Mouse (Mus musculus) hindbrain, embryonic 10.5 days (tissue): Measurements from ENCODE around the gene Ablim1. TPM values are rescaled to one million over a fixed set of nuclear protein-coding genes. Genes with fewer than 3 reads are reported as not detected.

Experiments used
- DNase-seq: peaks from one replicate; pipeline ENCODE4 v3.0.0-alpha.2; 2017; ENCODE audit warnings: low spot score
- H3K27ac ChIP-seq: fragments of 300-500 bp; sonication (generic); 2 replicates; pipeline ENCODE4 v1.5.1; 2016; ENCODE audit warnings: mild to moderate bottlenecking, moderate library complexity
- H3K27me3 ChIP-seq: fragments of 300-500 bp; sonication (generic); 2 replicates; pipeline ENCODE4 v1.6.1; 2016; ENCODE audit warnings: mild to moderate bottlenecking; ENCODE audit not compliant: poor library complexity, insufficient read depth, severe bottlenecking
- H3K36me3 ChIP-seq: fragments of 300-500 bp; sonication (generic); 2 replicates; pipeline ENCODE4 v1.6.1; 2016; ENCODE audit warnings: mild to moderate bottlenecking, moderate library complexity
- H3K4me1 ChIP-seq: fragments of 300-500 bp; sonication (generic); replicated peaks from 2 replicates; pipeline ENCODE4 v1.6.1; 2016; ENCODE audit warnings: mild to moderate bottlenecking
- H3K4me3 ChIP-seq: fragments of 300-500 bp; sonication (generic); 2 replicates; pipeline ENCODE4 v1.5.1; 2016; ENCODE audit warnings: mild to moderate bottlenecking, moderate library complexity
- H3K9me3 ChIP-seq: fragments of 300-500 bp; sonication (generic); 2 replicates; pipeline ENCODE4 v1.6.1; 2016; ENCODE audit warnings: mild to moderate bottlenecking, moderate library complexity
- WGBS: fragments of 180-500 bp; shearing (Covaris S2); methylation state at CpG from one replicate; pipeline ENCODE4 v1.1.7; 2016; 5-methylcytosine and 5-hydroxymethylcytosine counted together
- polyA plus RNA-seq: library from polyadenylated mRNA; unstranded; fragments of >200 nt; fragmentation: Nextera tagmentation; extraction: Ambion mirVana; gene quantifications from 2 replicates; pipeline ENCODE4 v1.2.1, GENCODE M21; 2016

Gene Ablim1
- polyA plus RNA-seq, 1 experiment from 2014 or later: 17.7 TPM

GRCm38 (mm10) chr19:57099094-57099357 lies 215.7 kb downstream of the Ablim1 start:
- 80% methylated on average over 4 of the region's 4 CpGs for WGBS
- Histone ChIP-seq H3K9me3 (no peaks in the 10 kb centered on the region), H3K27me3 (no peaks in the 10 kb centered on the region), H3K36me3 (no peaks in the 10 kb centered on the region), H3K27ac (peak overlapping the region; percentile 19; the same call in 1 of the 2 replicates), H3K4me3 (no peak overlapping the region), H3K4me1 (peaks cover 14% of the 10 kb centered on the region)
- DNase-seq: no peak

GRCm38 (mm10) chr19:57098241-57099093 lies 216.3 kb downstream of the Ablim1 start:
- Histone ChIP-seq H3K9me3 (no peaks in the 10 kb centered on the region), H3K4me1 (peaks cover 14% of the 10 kb centered on the region; the same call in 1 of the 2 replicates), H3K27ac (peak overlapping the region; percentile 19; the same call in 1 of the 2 replicates), H3K36me3 (no peaks in the 10 kb centered on the region), H3K27me3 (no peaks in the 10 kb centered on the region), H3K4me3 (no peak overlapping the region)
- WGBS: 70% methylated on average over 14 of the region's 14 CpGs
- no peak for DNase-seq

- Histone ChIP-seq H3K27me3 (no peaks in the 10 kb centered on the region), H3K4me1 (peaks cover 21% of the 10 kb centered on the region), H3K4me3 (no peak overlapping the region), H3K36me3 (no peaks in the 10 kb centered on the region), H3K9me3 (no peaks in the 10 kb centered on the region), H3K27ac (no peak overlapping the region)
- 88% methylated on average over 7 of the region's 7 CpGs for WGBS
- no peak for DNase-seq
Observed at GRCm38 (mm10) chr19:57095340-57095739, 219.4 kb downstream of the Ablim1 start.

- Histone ChIP-seq H3K9me3 (no peaks in the 10 kb centered on the region), H3K27ac (no peak overlapping the region), H3K27me3 (no peaks in the 10 kb centered on the region), H3K4me3 (no peak overlapping the region), H3K4me1 (peaks cover 24% of the 10 kb centered on the region), H3K36me3 (no peaks in the 10 kb centered on the region)
- no peak for DNase-seq
- WGBS: 81% methylated on average over 3 of the region's 3 CpGs
Observed at GRCm38 (mm10) chr19:57093698-57094004, 221.1 kb downstream of the Ablim1 start.

GRCm38 (mm10) chr19:57092958-57093697 lies 221.6 kb downstream of the Ablim1 start:
- Histone ChIP-seq H3K36me3 (no peaks in the 10 kb centered on the region), H3K9me3 (no peaks in the 10 kb centered on the region), H3K27ac (no peak overlapping the region), H3K4me3 (no peak overlapping the region), H3K4me1 (peaks cover 23% of the 10 kb centered on the region), H3K27me3 (no peaks in the 10 kb centered on the region)
- WGBS: 83% methylated on average over 5 of the region's 5 CpGs
- no peak for DNase-seq

- Histone ChIP-seq H3K9me3 (peaks cover 1% of the 10 kb centered on the region; the same call in 1 of the 2 replicates), H3K4me3 (no peak overlapping the region), H3K27ac (peak overlapping the region; percentile 59), H3K4me1 (peaks cover 23% of the 10 kb centered on the region), H3K36me3 (no peaks in the 10 kb centered on the region), H3K27me3 (no peaks in the 10 kb centered on the region)
- WGBS: 68% methylated on average over 7 of the region's 7 CpGs
- no peak for DNase-seq
Observed at GRCm38 (mm10) chr19:57091278-57091677, 223.4 kb downstream of the Ablim1 start.

GRCm38 (mm10) chr19:57088804-57089369 lies 225.8 kb downstream of the Ablim1 start:
- Histone ChIP-seq H3K4me1 (peaks cover 20% of the 10 kb centered on the region), H3K27me3 (no peaks in the 10 kb centered on the region), H3K27ac (no peak overlapping the region), H3K4me3 (no peak overlapping the region), H3K9me3 (peaks cover 5% of the 10 kb centered on the region; the same call in 1 of the 2 replicates), H3K36me3 (no peaks in the 10 kb centered on the region)
- DNase-seq: no peak
- WGBS: 85% methylated on average over 2 of the region's 2 CpGs

- Histone ChIP-seq H3K27ac (no peak overlapping the region), H3K9me3 (peaks cover 5% of the 10 kb centered on the region; the same call in 1 of the 2 replicates), H3K4me1 (peaks cover 16% of the 10 kb centered on the region), H3K36me3 (no peaks in the 10 kb centered on the region), H3K4me3 (no peak overlapping the region), H3K27me3 (no peaks in the 10 kb centered on the region)
- 88% methylated on average over 5 of the region's 5 CpGs for WGBS
- DNase-seq: no peak
Observed at GRCm38 (mm10) chr19:57084520-57085166, 230.1 kb downstream of the Ablim1 start.

GRCm38 (mm10) chr19:57083887-57084286 lies 230.8 kb downstream of the Ablim1 start:
- Histone ChIP-seq H3K27me3 (no peaks in the 10 kb centered on the region), H3K27ac (no peak overlapping the region), H3K4me3 (no peak overlapping the region), H3K9me3 (peaks cover 5% of the 10 kb centered on the region; the same call in 1 of the 2 replicates), H3K36me3 (no peaks in the 10 kb centered on the region), H3K4me1 (peaks cover 21% of the 10 kb centered on the region)
- DNase-seq: no peak
- WGBS: 87% methylated on average over 2 of the region's 2 CpGs

- Histone ChIP-seq H3K9me3 (peaks cover 5% of the 10 kb centered on the region; the same call in 1 of the 2 replicates), H3K36me3 (no peaks in the 10 kb centered on the region), H3K4me1 (peaks cover 26% of the 10 kb centered on the region), H3K4me3 (no peak overlapping the region), H3K27ac (no peak overlapping the region), H3K27me3 (no peaks in the 10 kb centered on the region)
- peak; percentile 30 for DNase-seq
- WGBS: 74% methylated on average over 10 of the region's 10 CpGs
Observed at GRCm38 (mm10) chr19:57083183-57083555, 231.6 kb downstream of the Ablim1 start.

- Histone ChIP-seq H3K9me3 (peaks cover 5% of the 10 kb centered on the region; the same call in 1 of the 2 replicates), H3K4me3 (no peak overlapping the region), H3K4me1 (peaks cover 31% of the 10 kb centered on the region), H3K27me3 (no peaks in the 10 kb centered on the region), H3K36me3 (no peaks in the 10 kb centered on the region), H3K27ac (peak overlapping the region; percentile 23; the same call in 1 of the 2 replicates)
- WGBS: 81% methylated on average over 17 of the region's 17 CpGs
- no peak for DNase-seq
Observed at GRCm38 (mm10) chr19:57082454-57083182, 232.1 kb downstream of the Ablim1 start.

GRCm38 (mm10) chr19:57081536-57081935 lies 233.2 kb downstream of the Ablim1 start:
- DNase-seq: peak; percentile 29
- Histone ChIP-seq H3K4me3 (no peak overlapping the region), H3K27ac (peak overlapping the region; percentile 53; the same call in 1 of the 2 replicates), H3K9me3 (peaks cover 5% of the 10 kb centered on the region; the same call in 1 of the 2 replicates), H3K36me3 (no peaks in the 10 kb centered on the region), H3K27me3 (no peaks in the 10 kb centered on the region), H3K4me1 (peaks cover 39% of the 10 kb centered on the region)
- WGBS: 44% methylated on average over 4 of the region's 4 CpGs
